Mouse (Mus musculus): ENCODE results near the gene Cct6b. TPM values are rescaled to one million over a fixed set of nuclear protein-coding genes. Genes with fewer than 3 reads are reported as not detected.
"Not testable (repeated sequence)": the region's sequence is repeated elsewhere in the genome, so short reads cannot be mapped to it uniquely, and the experiment has no call there.

Gene Cct6b
- polyA plus RNA-seq, 1 experiment from 2014 or later = 0.28 TPM

DNA sequence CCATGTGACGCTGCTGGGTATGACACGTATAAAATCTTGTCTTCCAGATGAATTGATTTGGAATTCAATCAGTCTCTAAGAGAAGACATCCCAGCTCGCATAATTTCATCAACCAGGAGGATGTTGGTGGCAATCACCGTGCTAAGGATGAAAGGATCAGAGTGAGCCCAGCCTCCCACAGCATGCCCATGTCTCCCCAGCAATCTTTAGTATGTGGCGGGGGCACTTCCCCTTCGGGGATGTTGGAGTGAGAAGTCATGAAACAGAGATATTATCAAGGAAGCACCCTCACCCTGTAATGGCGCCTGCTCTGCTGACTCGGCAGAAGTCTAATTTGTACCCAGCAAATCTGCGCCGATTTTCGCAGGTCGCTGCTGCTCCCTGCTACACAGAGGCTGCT is 44.8 kb downstream of the Cct6b start:
- no peaks in the 10 kb centered on the region for H3K27me3 ChIP-seq (ENCODE audit: insufficient read depth, low read length)
- no peak for DNase-seq
- H3K9ac ChIP-seq (replicated peaks) = no peak overlapping the region
- H3K36me3 ChIP-seq (replicated peaks; ENCODE audit: insufficient read depth, low read length) = no peaks in the 10 kb centered on the region
- TF ChIP-seq EP300 (IDR thresholded peaks at IDR 0.05; ENCODE audit: low read depth) (no peak), CTCF (IDR thresholded peaks at IDR 0.05; ENCODE audit: low read depth) (no peak)
- H3K9me3 ChIP-seq (ENCODE audit: low read length) = no peaks in the 10 kb centered on the region
- no peak overlapping the region for H3K4me2 ChIP-seq (ENCODE audit: low read depth, low read length)
- H3K4me3 ChIP-seq (ENCODE audit: low read depth, low read length) = no peak overlapping the region
- ATAC-seq = no peak
- 54% methylated on average over 12 of the region's 12 CpGs for whole genome bisulfite sequencing (ENCODE audit: insufficient replicate concordance)
- no peaks in the 10 kb centered on the region for H3K4me1 ChIP-seq (ENCODE audit: insufficient read depth)
- H3K27ac ChIP-seq (ENCODE audit: low read depth) = no peak overlapping the region

DNA sequence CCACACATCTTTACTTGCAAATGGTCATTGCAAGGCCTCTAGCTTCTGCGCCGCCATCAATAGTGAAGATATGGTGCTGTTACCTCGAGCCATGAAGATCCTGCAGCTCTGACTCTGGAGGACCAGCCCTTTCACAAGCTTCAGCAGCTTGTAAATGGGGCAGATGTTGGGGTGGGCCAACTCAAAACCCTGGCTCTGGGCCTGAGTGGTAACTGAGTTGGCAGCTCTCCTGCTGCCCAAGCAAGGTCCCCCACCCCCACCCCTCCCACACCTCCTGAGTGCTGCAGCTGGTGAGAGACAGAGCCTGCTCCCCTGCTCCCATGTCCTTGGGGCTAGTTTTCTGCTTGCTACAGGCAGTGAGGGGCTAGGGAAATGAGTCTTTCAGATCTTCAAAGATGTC is 51.4 kb downstream of the Cct6b start:
- no peak overlapping the region for H3K4me3 ChIP-seq (ENCODE audit: low read depth, low read length)
- 81% methylated on average over 3 of the region's 3 CpGs for WGBS (ENCODE audit: insufficient replicate concordance)
- no peaks in the 10 kb centered on the region for H3K27me3 ChIP-seq (ENCODE audit: insufficient read depth, low read length)
- TF ChIP-seq CTCF (IDR thresholded peaks at IDR 0.05; ENCODE audit: low read depth) (no peak), EP300 (IDR thresholded peaks at IDR 0.05; ENCODE audit: low read depth) (no peak)
- DNase-seq = no peak
- H3K4me1 ChIP-seq (ENCODE audit: insufficient read depth) = no peaks in the 10 kb centered on the region; the same call in 1 of the 2 replicates
- no peak overlapping the region for H3K4me2 ChIP-seq (ENCODE audit: low read depth, low read length)
- no peak for ATAC-seq
- no peak overlapping the region for H3K27ac ChIP-seq (ENCODE audit: low read depth)
- H3K9me3 ChIP-seq (ENCODE audit: low read length) = no peaks in the 10 kb centered on the region
- no peaks in the 10 kb centered on the region for H3K36me3 ChIP-seq (replicated peaks; ENCODE audit: insufficient read depth, low read length)
- no peak overlapping the region for H3K9ac ChIP-seq (replicated peaks)

DNA sequence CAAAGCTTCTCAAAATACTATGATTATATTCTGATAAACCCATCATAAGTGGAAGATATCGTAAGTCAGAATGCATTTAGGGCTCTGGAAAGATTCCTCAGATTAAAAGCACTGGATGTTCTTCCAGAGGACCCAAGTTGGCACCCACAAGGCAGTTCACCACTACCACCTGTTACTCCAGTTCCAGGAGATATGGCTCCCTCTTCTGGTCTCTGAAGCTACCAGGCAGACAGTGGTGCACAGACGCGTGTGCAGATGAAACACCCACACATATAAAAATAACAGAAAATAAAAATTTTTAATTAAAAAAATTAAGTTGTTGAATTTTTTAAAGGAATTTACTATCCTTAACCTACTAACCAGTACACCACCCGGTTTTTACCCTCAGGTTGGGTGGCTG is 55.2 kb downstream of the Cct6b start:
- Histone ChIP-seq H3K4me3 (ENCODE audit: low read depth, low read length) (no peak overlapping the region), H3K4me1 (ENCODE audit: insufficient read depth) (no peaks in the 10 kb centered on the region; the same call in 1 of the 2 replicates), H3K4me2 (ENCODE audit: low read depth, low read length) (no peak overlapping the region), H3K9ac (replicated peaks) (no peak overlapping the region), H3K36me3 (replicated peaks; ENCODE audit: insufficient read depth, low read length) (no peaks in the 10 kb centered on the region), H3K27ac (ENCODE audit: low read depth) (no peak overlapping the region), H3K27me3 (ENCODE audit: insufficient read depth, low read length) (no peaks in the 10 kb centered on the region), H3K9me3 (ENCODE audit: low read length) (no peaks in the 10 kb centered on the region)
- no peak for TF ChIP-seq EP300 (IDR thresholded peaks at IDR 0.05; ENCODE audit: low read depth)
- peak; percentile 33 for TF ChIP-seq CTCF (IDR thresholded peaks at IDR 0.05; ENCODE audit: low read depth)
- 66% methylated on average over 4 of the region's 4 CpGs for WGBS (ENCODE audit: insufficient replicate concordance)
- DNase-seq (no peak), ATAC-seq (no peak)

GRCm38 (mm10) chr11:82705082-82705481 is 59.0 kb downstream of the Cct6b start:
- TF ChIP-seq EP300 (IDR thresholded peaks at IDR 0.05; ENCODE audit: low read depth) (no peak), CTCF (IDR thresholded peaks at IDR 0.05; ENCODE audit: low read depth) (no peak)
- no peak overlapping the region for H3K4me3 ChIP-seq (ENCODE audit: low read depth, low read length)
- H3K27me3 ChIP-seq (ENCODE audit: insufficient read depth, low read length) = no peaks in the 10 kb centered on the region
- no peak for DNase-seq
- no peak overlapping the region for H3K4me2 ChIP-seq (ENCODE audit: low read depth, low read length)
- H3K9me3 ChIP-seq (ENCODE audit: low read length) = no peaks in the 10 kb centered on the region
- WGBS (ENCODE audit: insufficient replicate concordance) = 62% methylated on average over 6 of the region's 6 CpGs
- H3K4me1 ChIP-seq (ENCODE audit: insufficient read depth) = no peaks in the 10 kb centered on the region
- no peaks in the 10 kb centered on the region for H3K36me3 ChIP-seq (replicated peaks; ENCODE audit: insufficient read depth, low read length)
- H3K9ac ChIP-seq (replicated peaks) = no peak overlapping the region
- ATAC-seq = no peak
- H3K27ac ChIP-seq (ENCODE audit: low read depth) = no peak overlapping the region

DNA sequence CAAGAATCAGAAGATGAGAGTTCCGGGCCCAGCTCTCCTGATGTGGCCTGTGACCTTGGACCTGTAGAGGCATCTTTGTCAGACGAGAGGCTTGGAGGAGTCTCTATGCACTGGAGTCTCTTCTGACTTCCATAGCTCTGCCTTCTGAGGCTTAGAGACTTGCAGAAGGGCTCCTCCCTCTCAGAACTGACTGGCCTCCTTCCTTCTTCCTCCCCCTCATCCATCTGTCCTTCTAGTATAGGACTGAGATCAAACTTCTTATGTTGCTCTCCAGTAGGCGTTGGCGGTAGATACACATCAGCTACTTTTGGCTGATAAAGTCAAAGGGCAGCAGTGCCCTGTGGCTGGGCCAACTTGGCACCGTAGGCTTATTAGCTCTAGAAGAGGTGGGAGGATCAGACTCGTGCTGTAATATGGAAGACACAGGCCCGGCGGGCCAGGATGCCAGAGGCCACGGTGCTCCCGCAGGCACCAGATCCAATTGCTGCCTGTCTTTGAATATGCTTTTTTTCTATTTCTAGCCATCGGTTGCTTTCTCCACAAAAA is 64.2 kb downstream of the Cct6b start:
- WGBS (ENCODE audit: insufficient replicate concordance) = 77% methylated on average over 11 of the region's 11 CpGs
- no peaks in the 10 kb centered on the region for H3K4me1 ChIP-seq (ENCODE audit: insufficient read depth)
- H3K27ac ChIP-seq (ENCODE audit: low read depth) = no peak overlapping the region
- TF ChIP-seq CTCF (IDR thresholded peaks at IDR 0.05; ENCODE audit: low read depth) (no peak), EP300 (IDR thresholded peaks at IDR 0.05; ENCODE audit: low read depth) (no peak)
- no peak for ATAC-seq
- DNase-seq = no peak
- H3K9me3 ChIP-seq (ENCODE audit: low read length) = no peaks in the 10 kb centered on the region
- H3K4me3 ChIP-seq (ENCODE audit: low read depth, low read length) = no peak overlapping the region
- H3K36me3 ChIP-seq (replicated peaks; ENCODE audit: insufficient read depth, low read length) = no peaks in the 10 kb centered on the region
- H3K9ac ChIP-seq (replicated peaks) = no peak overlapping the region
- no peaks in the 10 kb centered on the region for H3K27me3 ChIP-seq (ENCODE audit: insufficient read depth, low read length)
- H3K4me2 ChIP-seq (ENCODE audit: low read depth, low read length) = no peak overlapping the region

DNA sequence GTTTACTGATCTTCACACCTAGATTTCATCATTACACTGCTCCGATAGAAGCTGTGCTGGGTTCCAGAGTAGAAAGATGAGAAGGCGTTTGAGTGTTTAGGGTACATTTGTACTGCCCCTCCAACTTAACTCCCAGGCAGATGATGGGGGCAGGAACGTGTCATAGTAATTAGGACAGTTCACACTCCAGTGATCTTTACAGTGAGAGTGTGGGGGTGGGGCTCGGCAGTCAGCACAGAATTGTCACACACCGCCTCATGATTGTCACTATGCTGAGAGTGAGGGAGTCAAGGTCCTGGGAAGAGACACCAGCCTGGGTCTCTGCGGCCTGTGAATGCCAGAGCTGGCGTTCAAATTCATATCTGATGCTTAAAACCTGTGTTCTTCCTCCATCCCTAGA is 68.2 kb downstream of the Cct6b start:
- H3K9ac ChIP-seq (replicated peaks) = no peak overlapping the region
- H3K4me2 ChIP-seq (ENCODE audit: low read depth, low read length) = no peak overlapping the region
- H3K4me3 ChIP-seq (ENCODE audit: low read depth, low read length) = no peak overlapping the region
- H3K27me3 ChIP-seq (ENCODE audit: insufficient read depth, low read length) = no peaks in the 10 kb centered on the region
- no peak for DNase-seq
- ATAC-seq = no peak
- H3K27ac ChIP-seq (ENCODE audit: low read depth) = no peak overlapping the region
- TF ChIP-seq CTCF (IDR thresholded peaks at IDR 0.05; ENCODE audit: low read depth) = no peak
- no peak for TF ChIP-seq EP300 (IDR thresholded peaks at IDR 0.05; ENCODE audit: low read depth)
- WGBS (ENCODE audit: insufficient replicate concordance) = 68% methylated on average over 7 of the region's 7 CpGs
- no peaks in the 10 kb centered on the region for H3K4me1 ChIP-seq (ENCODE audit: insufficient read depth)
- no peaks in the 10 kb centered on the region for H3K9me3 ChIP-seq (ENCODE audit: low read length)
- H3K36me3 ChIP-seq (replicated peaks; ENCODE audit: insufficient read depth, low read length) = no peaks in the 10 kb centered on the region

DNA sequence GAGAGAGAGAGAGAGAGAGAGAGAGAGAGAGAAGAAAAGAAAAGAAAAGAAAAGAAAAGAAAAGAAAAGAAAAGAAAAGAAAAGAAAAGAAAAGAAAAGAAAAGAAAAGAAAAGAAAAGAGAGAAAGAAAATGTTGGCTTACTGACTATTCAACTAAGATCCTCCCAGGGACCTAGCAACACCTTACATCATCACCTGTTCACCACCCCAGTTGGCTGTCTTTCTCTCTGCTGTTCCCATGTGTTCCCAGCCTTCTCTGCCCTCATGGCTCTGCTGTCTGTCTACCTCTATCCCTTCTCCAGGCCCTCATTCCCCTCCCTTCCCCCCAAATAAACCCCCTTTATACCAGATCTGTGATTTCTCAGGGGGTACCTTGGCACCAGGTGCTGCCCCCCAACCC is 69.2 kb downstream of the Cct6b start:
- DNase-seq; H3K4me2 ChIP-seq (ENCODE audit: low read depth, low read length): not testable (repeated sequence)

More for the DNA sequence above, 69.2 kb downstream of the Cct6b start:
- not testable (repeated sequence) for ATAC-seq; H3K9ac ChIP-seq (replicated peaks); H3K27me3 ChIP-seq (ENCODE audit: insufficient read depth, low read length); H3K9me3 ChIP-seq (ENCODE audit: low read length); H3K27ac ChIP-seq (ENCODE audit: low read depth); H3K36me3 ChIP-seq (replicated peaks; ENCODE audit: insufficient read depth, low read length); H3K4me3 ChIP-seq (ENCODE audit: low read depth, low read length); H3K4me1 ChIP-seq (ENCODE audit: insufficient read depth)

Data from liver, postnatal 0 days (tissue).